Mouse (Mus musculus): ENCODE results near the gene Apobec3.

Gene Apobec3

GRCm38 (mm10) chr15:79891436-79892212, at the start of gene Apobec3:
Apobec3 (plus strand) TSS chr15:79891659.
- peak; percentile 77 to 84 for DNase-seq (ENCODE audit: low read depth in 2 of 2, low spot score in 2 of 2)

GRCm38 (mm10) chr15:79842985-79843384, 48.5 kb upstream of the Apobec3 start:
- no peak for DNase-seq (ENCODE audit: low read depth in 2 of 2, low spot score in 2 of 2)

- no peak for DNase-seq (ENCODE audit: low read depth in 2 of 2, low spot score in 2 of 2)
Measured at GRCm38 (mm10) chr15:79845986-79846385, 45.5 kb upstream of the Apobec3 start.

- DNase-seq (ENCODE audit: low read depth in 2 of 2, low spot score in 2 of 2) = no peak
Measured at GRCm38 (mm10) chr15:79847100-79847499, 44.4 kb upstream of the Apobec3 start.

GRCm38 (mm10) chr15:79850143-79850542, 41.3 kb upstream of the Apobec3 start:
- no peak for DNase-seq (ENCODE audit: low read depth in 2 of 2, low spot score in 2 of 2)

GRCm38 (mm10) chr15:79858979-79859378, 32.5 kb upstream of the Apobec3 start:
- DNase-seq (ENCODE audit: low read depth in 2 of 2, low spot score in 2 of 2) = no peak

- DNase-seq (ENCODE audit: low read depth in 2 of 2, low spot score in 2 of 2) = no peak
Measured at GRCm38 (mm10) chr15:79859821-79860220, 31.6 kb upstream of the Apobec3 start.

- DNase-seq (ENCODE audit: low read depth in 2 of 2, low spot score in 2 of 2) = no peak
Measured at GRCm38 (mm10) chr15:79867260-79868002, 24.0 kb upstream of the Apobec3 start.

- DNase-seq (ENCODE audit: low read depth in 2 of 2, low spot score in 2 of 2) = no peak
Measured at GRCm38 (mm10) chr15:79873545-79873944, 17.9 kb upstream of the Apobec3 start.

- DNase-seq (ENCODE audit: low read depth in 2 of 2, low spot score in 2 of 2) = no peak
Measured at GRCm38 (mm10) chr15:79873995-79874394, 17.5 kb upstream of the Apobec3 start.

- DNase-seq (ENCODE audit: low read depth in 2 of 2, low spot score in 2 of 2) = no peak
Measured at GRCm38 (mm10) chr15:79875261-79875995, 16.0 kb upstream of the Apobec3 start.

- no peak for DNase-seq (ENCODE audit: low read depth in 2 of 2, low spot score in 2 of 2)
Measured at GRCm38 (mm10) chr15:79878725-79879136, 12.7 kb upstream of the Apobec3 start.

GRCm38 (mm10) chr15:79879319-79879718, 12.1 kb upstream of the Apobec3 start:
- DNase-seq (ENCODE audit: low read depth in 2 of 2, low spot score in 2 of 2) = no peak

GRCm38 (mm10) chr15:79880477-79880876, 11.0 kb upstream of the Apobec3 start:
- DNase-seq (ENCODE audit: low read depth in 2 of 2, low spot score in 2 of 2) = no peak

GRCm38 (mm10) chr15:79882623-79883267, 8.7 kb upstream of the Apobec3 start:
- DNase-seq (ENCODE audit: low read depth in 2 of 2, low spot score in 2 of 2) = no peak

GRCm38 (mm10) chr15:79883352-79883822, 8.1 kb upstream of the Apobec3 start:
- peak; percentile 89 to 93 for DNase-seq (ENCODE audit: low read depth in 2 of 2, low spot score in 2 of 2)

GRCm38 (mm10) chr15:79884820-79885219, 6.6 kb upstream of the Apobec3 start:
- DNase-seq (ENCODE audit: low read depth in 2 of 2, low spot score in 2 of 2) = no peak

GRCm38 (mm10) chr15:79892213-79892541, 718 bp downstream of the Apobec3 start:
- DNase-seq (ENCODE audit: low read depth in 2 of 2, low spot score in 2 of 2) = peak; percentile 31 to 36

- DNase-seq (ENCODE audit: low read depth in 2 of 2, low spot score in 2 of 2) = no peak
Measured at GRCm38 (mm10) chr15:79892995-79893823, 1.8 kb downstream of the Apobec3 start.

GRCm38 (mm10) chr15:79893824-79894123, 2.3 kb downstream of the Apobec3 start:
- DNase-seq (ENCODE audit: low read depth in 2 of 2, low spot score in 2 of 2) = no peak

Measured in CD8-positive naive resting alpha-beta T cell, adult 2 months (primary cell).